Mouse (Mus musculus) kidney, adult 2 months (tissue): ENCODE results near the gene Mdh1.
"Not testable (repeated sequence)": the region's sequence is repeated elsewhere in the genome, so short reads cannot be mapped to it uniquely, and the experiment has no call there.

Source experiments
- CTCF ChIP-seq: fragments of 200-500 bp; conservative IDR thresholded peaks from 2 replicates; pipeline ENCODE4 v1.5.1; 2011; ENCODE audit warnings: low read depth, mild to moderate bottlenecking, control low read depth, low read length, moderate library complexity, mixed read lengths; ENCODE audit not compliant: insufficient read depth, insufficient read length
- POLR2A ChIP-seq: fragments of 200-500 bp; IDR thresholded peaks from one replicate; pipeline ENCODE4 v1.6.1; 2011; ENCODE audit warnings: low read depth, low read length, control low read depth

GRCm38 (mm10) chr11:21516396-21516795 lies 55.8 kb downstream of the Mdh1 start:
- TF ChIP-seq CTCF, POLR2A: not testable (repeated sequence)
